Mouse (Mus musculus): Measurements from ENCODE around the gene Ppp4r1. TPM values are rescaled to one million over a fixed set of nuclear protein-coding genes. Genes with fewer than 3 reads are reported as not detected.
A peak's percentile ranks its signal among the peaks of the same experiment; 100 is the strongest.

The Ppp4r1 gene
- polyA plus RNA-seq (2012; ENCODE audit: insufficient read depth, low replicate concordance): 3.2 and 5.2 TPM in 2 replicates

DNA sequence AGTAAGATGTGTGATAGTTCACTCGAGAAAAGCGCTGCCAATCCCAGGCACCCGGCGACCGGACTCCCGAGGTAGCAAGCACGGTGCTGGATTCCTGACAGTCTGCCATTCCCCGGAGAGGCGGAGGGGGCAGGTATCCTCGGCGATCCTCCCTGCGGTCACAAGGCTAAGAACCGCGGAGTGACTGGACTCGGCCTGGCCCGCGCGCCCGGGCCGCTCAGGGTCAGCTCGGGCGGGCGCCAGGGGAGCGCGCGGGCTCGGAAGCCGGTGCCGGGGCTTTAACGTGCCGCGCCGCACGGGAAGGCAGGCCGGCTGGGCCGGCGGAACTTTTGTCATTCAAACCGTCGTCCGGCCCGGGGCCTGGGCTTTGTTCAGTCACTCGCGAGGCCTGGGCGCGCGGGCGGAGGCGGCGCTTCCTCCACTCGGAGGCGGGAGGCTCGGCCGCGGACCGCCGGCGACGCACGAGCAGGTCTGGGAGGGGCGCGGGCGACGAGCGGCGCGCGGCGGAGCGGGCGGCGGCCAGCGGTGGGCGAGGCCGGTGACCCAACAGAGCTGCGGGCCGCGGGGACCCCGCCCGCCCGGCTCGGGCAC lies at the start of gene Ppp4r1:
Gene Ppp4r1, plus strand, starts transcription at position 23 of the 591 bp plus-strand sequence.
- Histone ChIP-seq H3K9me3 (no peaks in the 10 kb centered on the region), H3K4me3 (replicated peaks) (peak within 1 kb of the TSS; percentile 96), H3K27me3 (replicated peaks) (no peaks in the 10 kb centered on the region), H3K4me1 (peaks cover 51% of the 10 kb centered on the region), H3K36me3 (replicated peaks; ENCODE audit: low read length) (peaks cover 23% of the 10 kb centered on the region)
- no peak for TF ChIP-seq GATA1 (IDR thresholded peaks at IDR 0.05; ENCODE audit: borderline replicate concordance, low read length)

DNA sequence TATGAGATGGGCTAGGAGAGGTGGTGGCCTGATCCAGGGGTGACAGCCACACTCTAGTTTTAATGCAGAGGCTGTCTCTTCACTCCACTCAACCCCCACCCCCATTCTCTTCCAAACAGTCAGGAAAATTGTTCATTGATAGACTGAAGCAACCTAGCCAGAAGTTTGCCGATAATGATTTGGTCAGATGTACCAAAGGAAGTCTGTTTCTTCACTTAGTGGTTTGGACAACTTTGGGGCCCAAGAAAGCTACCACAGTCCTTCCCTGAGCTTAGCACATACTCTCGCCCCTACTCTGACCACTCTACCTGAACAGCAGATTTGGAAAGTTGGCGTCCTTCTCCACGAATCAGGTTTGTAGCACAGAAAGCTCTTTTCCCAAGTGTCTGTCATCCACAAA lies 49.7 kb upstream of the Ppp4r1 start:
- no peaks in the 10 kb centered on the region for H3K27me3 ChIP-seq (replicated peaks)
- no peak overlapping the region for H3K4me3 ChIP-seq (replicated peaks)
- 0 out of 2 replicates have a peak, but pooled peaks cover 2% of the 10 kb centered on the region for H3K9me3 ChIP-seq
- TF ChIP-seq FLI1 (IDR thresholded peaks at IDR 0.05; ENCODE audit: low read length) (no peak), GATA1 (IDR thresholded peaks at IDR 0.05; ENCODE audit: borderline replicate concordance, low read length) (no peak)
- peaks cover 2% of the 10 kb centered on the region for H3K36me3 ChIP-seq (replicated peaks; ENCODE audit: low read length)
- H3K4me1 ChIP-seq: peaks cover 76% of the 10 kb centered on the region

DNA sequence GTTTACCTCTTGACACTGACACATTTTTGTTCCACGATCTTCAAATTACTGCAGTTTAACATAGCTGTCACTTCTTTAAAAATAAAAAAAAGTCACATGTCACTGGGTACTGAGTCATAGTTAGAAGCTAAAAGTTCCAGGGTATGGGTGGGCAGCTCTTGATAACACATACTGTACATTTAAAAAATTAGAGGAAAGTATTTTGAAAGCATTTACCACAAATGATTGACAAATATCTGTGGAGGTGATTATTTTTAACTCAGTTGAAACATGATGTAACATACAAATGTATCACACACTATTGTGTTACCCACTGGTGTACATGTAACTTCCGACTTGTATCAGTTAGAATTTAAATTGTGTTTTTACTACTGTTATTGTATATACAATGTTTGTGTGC lies 47.3 kb upstream of the Ppp4r1 start:
- H3K4me3 ChIP-seq (replicated peaks): no peak overlapping the region
- H3K36me3 ChIP-seq (replicated peaks; ENCODE audit: low read length): peaks cover 4% of the 10 kb centered on the region
- no peak for TF ChIP-seq FLI1 (IDR thresholded peaks at IDR 0.05; ENCODE audit: low read length)
- no peak for TF ChIP-seq GATA1 (IDR thresholded peaks at IDR 0.05; ENCODE audit: borderline replicate concordance, low read length)
- H3K27me3 ChIP-seq (replicated peaks): no peaks in the 10 kb centered on the region
- 0 out of 2 replicates have a peak, but pooled peaks cover 2% of the 10 kb centered on the region for H3K9me3 ChIP-seq
- peaks cover 81% of the 10 kb centered on the region for H3K4me1 ChIP-seq

DNA sequence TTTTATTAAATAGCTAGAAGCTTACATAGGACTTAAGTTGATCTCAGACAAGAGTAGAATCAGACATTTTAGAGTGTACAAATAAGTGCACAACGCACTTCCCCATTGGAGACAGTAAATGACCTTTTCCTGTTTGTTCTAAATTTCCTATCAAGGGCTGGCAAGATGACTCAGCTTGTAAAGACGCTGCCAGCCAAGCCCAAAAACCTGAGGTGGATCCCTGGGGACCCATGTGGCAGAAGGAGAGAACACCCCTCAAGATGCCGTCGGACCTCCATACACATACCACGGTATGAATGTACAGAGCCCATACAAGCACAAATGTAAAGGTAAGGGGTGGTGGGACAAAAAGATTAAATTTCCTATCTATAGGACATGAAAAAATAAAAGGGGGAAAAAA lies 45.2 kb upstream of the Ppp4r1 start:
- H3K9me3 ChIP-seq: peaks cover 5% of the 10 kb centered on the region
- no peaks in the 10 kb centered on the region for H3K27me3 ChIP-seq (replicated peaks)
- no peak for TF ChIP-seq FLI1 (IDR thresholded peaks at IDR 0.05; ENCODE audit: low read length)
- TF ChIP-seq GATA1 (IDR thresholded peaks at IDR 0.05; ENCODE audit: borderline replicate concordance, low read length): no peak
- H3K4me3 ChIP-seq (replicated peaks): peak overlapping the region; percentile 54
- peaks cover 72% of the 10 kb centered on the region for H3K4me1 ChIP-seq
- peaks cover 2% of the 10 kb centered on the region for H3K36me3 ChIP-seq (replicated peaks; ENCODE audit: low read length)

DNA sequence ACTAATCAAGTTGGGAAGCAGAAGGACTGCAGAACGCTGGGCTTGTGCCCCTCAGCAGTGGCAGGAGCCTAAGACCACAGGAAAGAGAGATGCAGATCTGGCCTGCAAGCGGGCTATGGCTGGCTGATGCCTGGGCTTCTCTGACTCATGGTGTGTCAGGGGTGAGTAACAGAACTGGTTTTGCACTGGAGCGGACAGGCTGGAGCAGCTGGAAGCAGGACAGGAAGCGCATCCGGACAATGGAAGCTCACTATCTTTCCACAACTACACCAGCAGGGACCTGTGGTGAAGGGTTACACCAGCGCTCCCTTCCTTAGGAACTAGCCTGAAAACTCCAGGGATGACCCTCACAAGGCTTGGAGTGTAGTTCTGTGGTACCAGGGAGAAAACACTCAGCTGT lies 44.8 kb upstream of the Ppp4r1 start:
- peak overlapping the region; percentile 15 for H3K4me3 ChIP-seq (replicated peaks)
- H3K36me3 ChIP-seq (replicated peaks; ENCODE audit: low read length): peaks cover 2% of the 10 kb centered on the region
- TF ChIP-seq FLI1 (IDR thresholded peaks at IDR 0.05; ENCODE audit: low read length) (no peak), GATA1 (IDR thresholded peaks at IDR 0.05; ENCODE audit: borderline replicate concordance, low read length) (no peak)
- H3K27me3 ChIP-seq (replicated peaks): no peaks in the 10 kb centered on the region
- H3K4me1 ChIP-seq: peaks cover 68% of the 10 kb centered on the region
- peaks cover 5% of the 10 kb centered on the region for H3K9me3 ChIP-seq

DNA sequence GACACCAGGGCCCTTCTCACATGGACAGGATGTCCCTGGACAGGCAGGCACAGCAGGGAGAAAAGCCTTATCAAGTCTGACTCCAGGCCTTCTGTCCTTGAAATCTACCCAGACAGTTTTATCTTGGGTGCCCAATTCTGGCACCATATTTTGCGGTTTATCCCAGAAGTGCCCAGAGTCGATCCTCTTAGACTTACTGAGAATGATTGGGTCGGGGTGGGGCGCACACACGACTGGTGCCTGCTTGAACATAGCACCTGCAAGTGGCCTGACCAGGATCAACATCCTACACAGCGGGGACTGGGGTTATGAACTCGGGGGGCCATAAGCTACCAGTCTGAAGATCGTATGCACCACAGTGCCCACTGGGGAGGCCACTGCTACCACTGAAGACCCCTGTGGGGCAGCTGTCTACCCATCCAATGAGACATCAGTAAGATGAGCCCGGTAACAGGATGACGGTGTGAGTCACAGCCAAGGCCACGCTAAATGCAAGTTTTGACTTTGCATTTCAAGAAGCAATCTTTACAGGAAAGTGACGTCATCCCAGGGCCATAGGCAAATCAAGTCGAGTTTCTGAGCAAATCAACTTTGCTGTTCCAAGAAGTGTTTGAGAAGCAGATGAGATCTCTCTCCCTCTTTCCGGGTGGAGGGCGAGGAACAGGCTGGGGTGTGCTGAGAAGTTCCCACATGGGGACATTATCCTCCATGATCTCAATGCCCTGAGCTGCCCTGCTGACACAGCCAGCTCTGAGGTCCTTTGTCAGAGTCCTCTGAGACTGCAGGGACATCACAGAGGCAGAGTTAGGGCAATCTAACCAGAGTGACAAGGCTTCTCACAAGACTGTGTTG lies 42.3 kb upstream of the Ppp4r1 start:
- TF ChIP-seq GATA1 (IDR thresholded peaks at IDR 0.05; ENCODE audit: borderline replicate concordance, low read length) (no peak), FLI1 (IDR thresholded peaks at IDR 0.05; ENCODE audit: low read length) (no peak)

DNA sequence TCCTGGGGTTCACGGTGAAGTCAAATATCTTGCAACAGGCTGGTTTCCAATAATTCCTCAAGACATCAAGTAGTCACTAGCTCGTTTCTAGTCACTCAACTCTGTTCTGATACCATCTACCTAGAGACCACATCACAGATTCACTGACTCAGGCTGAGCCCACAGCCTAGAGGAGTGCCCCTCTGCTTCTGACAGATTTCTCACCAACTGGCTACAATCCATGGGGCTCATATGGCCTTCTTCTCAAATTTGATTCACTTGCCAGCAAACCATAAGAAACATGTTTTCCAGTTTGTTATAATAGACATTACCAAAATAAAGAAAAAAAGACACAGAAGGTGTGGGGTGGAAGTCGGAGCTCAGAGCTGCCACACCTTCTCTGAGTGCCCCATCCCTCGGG lies 40.8 kb upstream of the Ppp4r1 start:
- H3K4me3 ChIP-seq (replicated peaks): no peak overlapping the region
- no peaks in the 10 kb centered on the region for H3K27me3 ChIP-seq (replicated peaks)
- no peak for TF ChIP-seq GATA1 (IDR thresholded peaks at IDR 0.05; ENCODE audit: borderline replicate concordance, low read length)
- no peak for TF ChIP-seq FLI1 (IDR thresholded peaks at IDR 0.05; ENCODE audit: low read length)

More for the DNA sequence above, 42.3 kb upstream of the Ppp4r1 start:
- H3K36me3 ChIP-seq (replicated peaks; ENCODE audit: low read length): peaks cover 18% of the 10 kb centered on the region
- H3K9me3 ChIP-seq: peaks cover 24% of the 10 kb centered on the region
- H3K4me3 ChIP-seq (replicated peaks): peak overlapping the region; percentile 39
- H3K27me3 ChIP-seq (replicated peaks): no peaks in the 10 kb centered on the region
- H3K4me1 ChIP-seq: peaks cover 52% of the 10 kb centered on the region

DNA sequence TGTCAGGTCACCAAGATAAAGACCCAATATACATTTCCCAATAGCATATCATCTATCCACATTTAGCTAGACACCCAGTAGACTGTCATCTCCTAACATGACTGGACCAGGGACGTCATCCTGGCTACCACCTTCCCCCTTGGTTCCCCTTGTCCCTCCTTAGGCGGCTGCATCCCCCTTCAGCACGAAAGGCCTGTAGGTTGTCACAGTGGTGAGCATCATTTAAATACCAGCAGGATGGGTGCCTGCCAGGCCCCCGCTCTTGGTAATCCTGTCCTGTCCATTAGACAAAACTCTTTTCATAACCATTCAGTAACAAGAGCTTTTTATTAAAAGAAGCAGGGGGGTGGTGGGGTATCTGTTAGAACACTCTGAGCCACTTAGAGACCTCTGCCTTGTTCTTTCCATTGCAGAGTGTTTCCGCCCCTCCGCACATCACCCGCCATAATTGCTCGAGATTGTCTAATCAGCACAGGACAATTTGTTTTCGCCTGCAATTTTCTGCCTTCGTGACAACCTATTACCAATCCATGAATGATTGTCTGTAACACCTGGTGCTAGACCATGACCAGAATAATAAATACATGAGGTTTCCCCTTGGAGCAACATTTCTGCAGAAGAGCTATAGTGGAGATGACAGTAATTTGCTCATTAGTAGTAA lies 40.0 kb upstream of the Ppp4r1 start:
- H3K4me3 ChIP-seq (replicated peaks): no peak overlapping the region
- H3K9me3 ChIP-seq: peaks cover 32% of the 10 kb centered on the region
- TF ChIP-seq GATA1 (IDR thresholded peaks at IDR 0.05; ENCODE audit: borderline replicate concordance, low read length) (no peak), FLI1 (IDR thresholded peaks at IDR 0.05; ENCODE audit: low read length) (no peak)
- H3K4me1 ChIP-seq: peaks cover 38% of the 10 kb centered on the region
- peaks cover 29% of the 10 kb centered on the region for H3K36me3 ChIP-seq (replicated peaks; ENCODE audit: low read length)
- H3K27me3 ChIP-seq (replicated peaks): no peaks in the 10 kb centered on the region

More for the DNA sequence above, 40.8 kb upstream of the Ppp4r1 start:
- Histone ChIP-seq H3K4me1 (peaks cover 46% of the 10 kb centered on the region), H3K36me3 (replicated peaks; ENCODE audit: low read length) (peaks cover 29% of the 10 kb centered on the region), H3K9me3 (peaks cover 29% of the 10 kb centered on the region)

DNA sequence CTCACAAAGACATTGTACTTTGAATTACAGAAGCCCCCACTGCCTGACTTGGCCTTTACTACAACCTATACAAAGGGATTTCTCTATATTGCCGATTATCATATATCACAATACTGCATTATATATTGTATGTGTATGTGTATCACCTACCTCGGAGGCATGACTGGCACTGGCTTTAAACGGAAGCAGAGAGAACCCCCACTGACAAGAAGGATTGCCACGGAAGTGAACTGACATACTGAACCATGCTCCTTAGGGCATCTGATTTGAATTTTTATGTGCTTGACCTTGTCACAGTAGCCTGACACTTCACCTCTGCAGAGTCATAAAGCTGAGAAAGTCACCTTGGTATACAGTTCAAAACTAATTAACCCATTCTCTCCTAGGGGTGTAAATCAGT lies 39.4 kb upstream of the Ppp4r1 start:
- Histone ChIP-seq H3K27me3 (replicated peaks) (no peaks in the 10 kb centered on the region), H3K9me3 (peaks cover 34% of the 10 kb centered on the region), H3K4me1 (peaks cover 32% of the 10 kb centered on the region), H3K4me3 (replicated peaks) (no peak overlapping the region), H3K36me3 (replicated peaks; ENCODE audit: low read length) (peaks cover 29% of the 10 kb centered on the region)
- TF ChIP-seq FLI1 (IDR thresholded peaks at IDR 0.05; ENCODE audit: low read length): no peak
- no peak for TF ChIP-seq GATA1 (IDR thresholded peaks at IDR 0.05; ENCODE audit: borderline replicate concordance, low read length)

Measured in megakaryocyte, embryonic 14.5 days (primary cell).